ENCODE assay signal across 21 mouse cellular contexts in the genomic region with DNA sequence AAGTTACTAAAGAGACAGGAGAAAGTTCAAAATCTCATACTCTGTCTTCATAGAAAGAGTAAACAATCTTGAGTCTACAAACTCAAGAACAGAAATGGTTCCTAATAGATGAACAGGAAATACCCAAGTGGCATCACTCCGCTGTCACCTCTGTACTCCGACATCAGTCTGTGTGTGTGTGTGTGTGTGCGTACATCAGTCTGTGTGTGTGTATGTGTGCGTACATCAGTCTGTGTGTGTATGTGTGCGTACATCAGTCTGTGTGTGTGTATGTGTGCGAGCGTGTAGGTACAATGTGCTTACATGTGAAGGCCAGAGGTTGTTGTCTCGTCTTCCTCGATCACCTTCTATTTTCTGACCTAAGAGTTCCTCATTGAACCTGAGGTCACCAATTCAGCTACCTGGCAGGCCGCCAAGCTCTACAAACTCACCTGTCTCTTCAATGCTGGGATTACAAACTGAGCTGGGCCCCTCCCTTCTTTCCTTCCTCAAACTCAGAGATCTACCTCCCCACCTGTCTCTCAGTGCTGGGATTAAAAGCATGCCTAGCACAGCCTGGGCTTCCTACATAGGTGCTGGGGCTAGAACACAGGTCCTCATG.
"Had no signal": no experiment of that assay in that cellular context is flagged by ENCODE, and none has a peak within 500 bp of the region (broad histone marks: within the 10 kb centered on the region; RNA-seq: fewer than 3 reads in every experiment).

No protein-coding gene starts in this region.

- H3K4me3 ChIP-seq: intestine, embryonic 15.5 days; left cerebral cortex, adult 2 months; liver, embryonic 15.5 days; midbrain, embryonic 10.5 days; midbrain, embryonic 13.5 days; neural tube, embryonic 12.5 days; neural tube, embryonic 15.5 days; stomach, embryonic 15.5 days had no signal

- H3K9ac ChIP-seq: intestine, embryonic 15.5 days; liver, embryonic 15.5 days; midbrain, embryonic 13.5 days; neural tube, embryonic 12.5 days; neural tube, embryonic 15.5 days; stomach, embryonic 15.5 days had no signal

- ATAC-seq: intestine, embryonic 15.5 days; midbrain, embryonic 13.5 days; midbrain, embryonic 16.5 days had no signal

- H3K27ac ChIP-seq: intestine, embryonic 15.5 days; kidney, postnatal 0 days; left cerebral cortex, adult 2 months; liver, embryonic 15.5 days; midbrain, embryonic 10.5 days; midbrain, embryonic 13.5 days; neural tube, embryonic 12.5 days; neural tube, embryonic 15.5 days; stomach, embryonic 15.5 days had no signal

- H3K9me3 ChIP-seq: intestine, embryonic 15.5 days; liver, embryonic 15.5 days; midbrain, embryonic 10.5 days; midbrain, embryonic 13.5 days; neural tube, embryonic 12.5 days; neural tube, embryonic 15.5 days; stomach, embryonic 15.5 days had no signal

- H3K4me2 ChIP-seq: intestine, embryonic 15.5 days; liver, embryonic 15.5 days; midbrain, embryonic 13.5 days; neural tube, embryonic 12.5 days; neural tube, embryonic 15.5 days; stomach, embryonic 15.5 days had no signal

- H3K27me3 ChIP-seq: intestine, embryonic 15.5 days; liver, embryonic 15.5 days; midbrain, embryonic 13.5 days; neural tube, embryonic 12.5 days; neural tube, embryonic 15.5 days; stomach, embryonic 15.5 days had no signal

- DNase-seq: kidney, adult 2 months; kidney, postnatal 36 days; layer of hippocampus, postnatal 36 days; lung, adult 2 months; lung, postnatal 14 days; lung, postnatal 4 days; right cerebral cortex, adult 18-20 months; right cerebral cortex, postnatal 14 days; right cerebral cortex, postnatal 4 days; spleen, adult 18-20 months; thymus, postnatal 25 days had no signal
